Mouse (Mus musculus): ENCODE data around the gene Cx3cl1. TPM values are rescaled to one million over a fixed set of nuclear protein-coding genes. Genes with fewer than 3 reads are reported as not detected.

The Cx3cl1 gene
- polyA plus RNA-seq, 1 experiment from 2014 or later: 14.3 TPM

DNA sequence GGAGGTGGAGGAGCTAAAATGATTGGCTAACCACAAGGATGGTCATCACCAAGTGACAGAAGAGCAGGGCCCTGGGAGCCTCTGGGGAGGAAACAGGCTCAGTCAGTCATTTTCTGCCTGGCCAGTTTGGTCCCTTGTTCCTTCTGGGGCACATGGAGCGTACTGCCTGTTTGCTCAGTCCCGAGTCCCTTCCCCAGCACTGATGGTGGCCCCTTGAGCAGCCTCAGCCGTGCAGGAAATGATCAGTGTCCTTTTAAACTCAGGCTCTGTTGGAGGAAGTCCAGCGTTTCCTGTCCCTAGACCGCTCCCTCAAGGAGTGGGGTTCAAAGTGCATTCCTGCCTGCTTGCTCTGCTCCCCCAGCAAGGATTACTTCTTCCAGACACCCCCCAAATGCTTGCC is 6.7 kb downstream of the Cx3cl1 start:
- no peaks in the 10 kb centered on the region for H3K9me3 ChIP-seq (replicated peaks)
- H3K4me3 ChIP-seq: no peak overlapping the region
- no peak for DNase-seq (ENCODE audit: low spot score)
- peak overlapping the region; percentile 34 for H3K27ac ChIP-seq (replicated peaks)
- H3K36me3 ChIP-seq: peaks cover 13% of the 10 kb centered on the region; the same call in 1 of the 2 replicates
- H3K4me1 ChIP-seq: peaks cover 47% of the 10 kb centered on the region
- 76% methylated on average over 5 of the region's 5 CpGs for WGBS
- peaks cover 26% of the 10 kb centered on the region for H3K27me3 ChIP-seq (ENCODE audit: low read depth, poor library complexity, severe bottlenecking)

DNA sequence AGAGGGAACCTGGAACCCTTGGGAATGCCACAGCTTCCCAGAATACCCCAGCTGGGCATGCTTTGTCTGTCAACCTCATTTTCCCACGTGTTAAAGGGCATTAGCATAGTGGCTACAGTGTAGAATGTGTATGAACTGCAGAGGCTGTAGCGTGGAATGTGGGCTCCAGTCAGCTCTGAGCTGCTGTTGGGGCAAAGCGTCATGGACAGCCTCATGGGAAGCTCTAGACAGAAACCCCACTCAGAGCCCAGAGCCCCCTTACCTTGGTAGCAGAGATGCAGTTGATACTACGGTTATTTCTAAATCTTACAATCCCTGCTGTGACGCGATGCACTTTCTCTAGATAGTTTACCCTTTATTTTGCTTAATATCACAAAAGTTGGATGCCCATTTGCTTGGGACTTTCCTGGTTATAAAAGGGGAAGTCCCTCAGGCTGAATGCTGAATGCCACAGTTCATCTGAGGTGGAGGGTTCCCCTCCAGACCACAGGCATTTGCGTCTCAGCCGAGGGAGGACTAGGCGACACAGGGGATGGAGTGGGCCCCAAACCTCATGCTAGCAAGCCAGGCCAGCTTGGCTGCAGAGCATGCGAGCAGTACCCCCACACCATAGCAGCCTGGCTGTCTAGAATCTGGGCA is 7.2 kb downstream of the Cx3cl1 start:
- H3K9me3 ChIP-seq (replicated peaks): no peaks in the 10 kb centered on the region
- H3K27me3 ChIP-seq (ENCODE audit: low read depth, poor library complexity, severe bottlenecking): peaks cover 21% of the 10 kb centered on the region
- H3K27ac ChIP-seq (replicated peaks): peak overlapping the region; percentile 34; the same call in 1 of the 2 replicates
- H3K36me3 ChIP-seq: peaks cover 13% of the 10 kb centered on the region; the same call in 1 of the 2 replicates
- DNase-seq (ENCODE audit: low spot score): no peak
- 86% methylated on average over 10 of the region's 10 CpGs for WGBS
- H3K4me1 ChIP-seq: peaks cover 41% of the 10 kb centered on the region
- no peak overlapping the region for H3K4me3 ChIP-seq

- peaks cover 39% of the 10 kb centered on the region for H3K4me1 ChIP-seq
- peaks cover 13% of the 10 kb centered on the region; the same call in 1 of the 2 replicates for H3K36me3 ChIP-seq
- no peak overlapping the region for H3K27ac ChIP-seq (replicated peaks)
- 95% methylated on average over 16 of the region's 16 CpGs for WGBS
- peaks cover 15% of the 10 kb centered on the region for H3K27me3 ChIP-seq (ENCODE audit: low read depth, poor library complexity, severe bottlenecking)
- no peak for DNase-seq (ENCODE audit: low spot score)
- no peaks in the 10 kb centered on the region for H3K9me3 ChIP-seq (replicated peaks)
- H3K4me3 ChIP-seq: no peak overlapping the region
Measured at GRCm38 (mm10) chr8:94779534-94780294, 7.9 kb downstream of the Cx3cl1 start.

- WGBS: 81% methylated on average over 21 of the region's 21 CpGs
- Histone ChIP-seq H3K36me3 (peaks cover 13% of the 10 kb centered on the region; the same call in 1 of the 2 replicates), H3K27ac (replicated peaks) (no peak overlapping the region), H3K4me1 (peaks cover 39% of the 10 kb centered on the region), H3K9me3 (replicated peaks) (no peaks in the 10 kb centered on the region), H3K4me3 (no peak overlapping the region), H3K27me3 (ENCODE audit: low read depth, poor library complexity, severe bottlenecking) (peaks cover 21% of the 10 kb centered on the region; the same call in 1 of the 2 replicates)
- DNase-seq (ENCODE audit: low spot score): no peak
Measured at GRCm38 (mm10) chr8:94780491-94781154, 8.8 kb downstream of the Cx3cl1 start.

DNA sequence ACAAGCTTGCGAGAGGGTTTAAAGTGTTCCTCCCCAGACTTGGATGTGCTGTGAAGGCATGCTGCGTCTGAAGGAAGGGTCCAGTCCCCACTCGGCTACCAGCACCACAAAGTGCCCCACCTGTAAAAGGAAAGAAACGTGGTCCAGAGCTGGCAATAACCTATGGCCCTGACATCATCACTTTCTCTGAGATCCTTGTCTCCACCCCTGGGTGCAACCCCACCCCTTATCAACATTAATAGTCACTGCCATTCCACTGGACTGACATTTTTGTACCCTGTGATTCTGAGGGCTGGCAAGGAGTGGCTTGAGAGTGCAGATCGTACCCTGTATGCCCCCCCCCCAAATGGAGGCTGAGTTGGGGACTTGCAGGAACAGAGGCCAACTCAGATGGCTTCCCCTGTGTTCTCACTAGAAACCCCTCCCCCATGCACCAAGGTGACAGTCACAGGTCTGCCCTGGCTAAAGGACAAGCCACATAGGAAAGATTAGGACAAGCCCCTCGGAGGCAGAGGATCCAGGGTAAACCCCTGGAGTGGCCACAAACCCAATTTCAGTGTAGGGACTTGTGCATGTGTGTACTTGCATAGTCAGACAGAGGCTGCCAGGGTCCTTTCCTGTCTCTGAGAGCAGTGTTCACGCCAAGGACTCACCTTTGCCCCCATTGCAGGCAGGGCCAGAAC is 9.5 kb downstream of the Cx3cl1 start:
- WGBS: 61% methylated on average over 7 of the region's 7 CpGs
- H3K27me3 ChIP-seq (ENCODE audit: low read depth, poor library complexity, severe bottlenecking): peaks cover 21% of the 10 kb centered on the region; the same call in 1 of the 2 replicates
- H3K9me3 ChIP-seq (replicated peaks): no peaks in the 10 kb centered on the region
- DNase-seq (ENCODE audit: low spot score): no peak
- peaks cover 39% of the 10 kb centered on the region for H3K4me1 ChIP-seq
- peaks cover 13% of the 10 kb centered on the region; the same call in 1 of the 2 replicates for H3K36me3 ChIP-seq
- H3K27ac ChIP-seq (replicated peaks): peak overlapping the region; percentile 63
- H3K4me3 ChIP-seq: 0 out of 2 replicates have a peak overlapping the region, but pooled peaks have one; percentile 4

DNA sequence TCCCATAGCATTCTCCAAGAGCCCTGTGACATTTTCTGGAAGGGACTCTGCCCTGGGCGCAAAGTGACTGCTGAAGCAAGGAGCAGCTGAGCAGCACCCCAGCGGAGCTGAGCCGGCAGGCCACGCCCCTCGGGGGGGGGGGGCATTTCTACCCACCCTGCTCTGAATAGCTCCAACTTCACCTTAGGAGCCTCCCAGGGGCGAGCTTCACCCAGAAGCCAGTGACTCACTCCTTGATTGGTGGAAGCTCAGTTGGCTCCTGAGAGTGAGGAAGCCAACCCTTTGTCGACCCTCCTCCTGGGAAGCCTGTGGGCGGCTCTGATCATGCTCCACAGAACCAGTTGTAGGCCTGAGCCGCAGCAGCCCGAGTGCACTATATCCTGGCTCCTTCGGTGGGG is 10.0 kb downstream of the Cx3cl1 start:
- Histone ChIP-seq H3K9me3 (replicated peaks) (no peaks in the 10 kb centered on the region), H3K27me3 (ENCODE audit: low read depth, poor library complexity, severe bottlenecking) (peaks cover 22% of the 10 kb centered on the region; the same call in 1 of the 2 replicates), H3K4me3 (0 out of 2 replicates have a peak overlapping the region, but pooled peaks have one; percentile 4), H3K27ac (replicated peaks) (peak overlapping the region; percentile 63), H3K4me1 (peaks cover 39% of the 10 kb centered on the region), H3K36me3 (peaks cover 13% of the 10 kb centered on the region; the same call in 1 of the 2 replicates)
- 6% methylated on average over 11 of the region's 11 CpGs for WGBS
- DNase-seq (ENCODE audit: low spot score): no peak

DNA sequence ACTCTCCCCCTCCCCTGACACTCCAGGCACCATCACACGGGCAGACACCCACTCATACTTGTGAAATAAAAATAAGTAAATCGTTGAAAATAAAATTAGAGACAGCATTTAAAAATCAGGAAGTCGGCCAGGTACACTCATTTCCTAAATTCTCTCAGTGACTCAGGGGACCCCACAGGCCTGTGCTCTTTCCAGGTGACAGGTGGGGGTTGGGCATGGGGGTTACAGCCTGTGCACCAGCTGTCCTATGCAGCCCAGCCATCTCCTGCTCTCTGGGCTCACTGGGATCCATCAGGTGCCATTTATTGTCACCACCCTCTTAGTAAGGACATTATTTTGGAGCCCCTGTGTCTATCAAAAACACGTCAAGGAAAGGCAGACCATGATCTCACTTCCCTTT is 12.1 kb downstream of the Cx3cl1 start:
- no peak for DNase-seq (ENCODE audit: low spot score)
- peaks cover 13% of the 10 kb centered on the region; the same call in 1 of the 2 replicates for H3K36me3 ChIP-seq
- H3K4me1 ChIP-seq: peaks cover 38% of the 10 kb centered on the region
- 83% methylated on average over 4 of the region's 4 CpGs for WGBS
- no peaks in the 10 kb centered on the region for H3K9me3 ChIP-seq (replicated peaks)
- no peak overlapping the region for H3K4me3 ChIP-seq
- no peak overlapping the region for H3K27ac ChIP-seq (replicated peaks)
- peaks cover 25% of the 10 kb centered on the region; the same call in 1 of the 2 replicates for H3K27me3 ChIP-seq (ENCODE audit: low read depth, poor library complexity, severe bottlenecking)

GRCm38 (mm10) chr8:94785247-94785985 is 13.6 kb downstream of the Cx3cl1 start:
- no peak overlapping the region; the same call in 1 of the 2 replicates for H3K27ac ChIP-seq (replicated peaks)
- H3K36me3 ChIP-seq: 0 out of 2 replicates have a peak, but pooled peaks cover 5% of the 10 kb centered on the region
- H3K4me1 ChIP-seq: peaks cover 45% of the 10 kb centered on the region
- H3K27me3 ChIP-seq (ENCODE audit: low read depth, poor library complexity, severe bottlenecking): peaks cover 24% of the 10 kb centered on the region; the same call in 1 of the 2 replicates
- no peaks in the 10 kb centered on the region for H3K9me3 ChIP-seq (replicated peaks)
- no peak for DNase-seq (ENCODE audit: low spot score)
- no peak overlapping the region for H3K4me3 ChIP-seq
- 72% methylated on average over 12 of the region's 12 CpGs for WGBS

DNA sequence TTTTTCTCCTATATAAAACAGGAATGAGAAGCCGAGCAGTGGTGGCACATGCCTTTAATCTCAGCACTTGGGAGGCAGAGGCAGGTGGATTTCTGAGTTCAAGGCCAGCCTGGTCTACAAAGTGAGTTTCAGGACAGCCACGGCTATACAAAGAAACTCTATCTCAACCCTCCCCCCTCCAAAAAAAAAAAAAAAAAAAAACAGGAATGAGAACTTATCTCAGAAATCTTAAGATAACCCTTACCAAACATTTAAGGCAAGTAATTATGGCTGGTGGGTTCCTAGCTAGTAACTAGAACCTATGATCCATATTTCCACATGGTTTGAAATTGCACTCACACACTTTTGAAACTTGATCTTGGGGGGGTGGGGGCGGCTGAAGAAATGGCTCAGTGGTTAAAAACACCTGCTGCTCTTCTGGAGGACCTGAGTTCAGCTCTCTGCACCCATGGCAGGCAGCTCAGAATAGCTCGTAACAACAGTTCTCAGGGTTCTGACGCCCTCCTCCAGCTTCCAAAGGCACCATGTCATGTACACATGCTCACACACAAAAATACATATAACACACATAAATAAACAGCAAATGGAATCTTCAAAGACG is 14.3 kb downstream of the Cx3cl1 start:
- H3K27me3 ChIP-seq (ENCODE audit: low read depth, poor library complexity, severe bottlenecking): peaks cover 17% of the 10 kb centered on the region; the same call in 1 of the 2 replicates
- no peaks in the 10 kb centered on the region for H3K9me3 ChIP-seq (replicated peaks)
- WGBS: 75% methylated on average over 6 of the region's 6 CpGs
- no peaks in the 10 kb centered on the region for H3K36me3 ChIP-seq
- H3K4me1 ChIP-seq: peaks cover 42% of the 10 kb centered on the region
- no peak overlapping the region for H3K27ac ChIP-seq (replicated peaks)
- no peak overlapping the region for H3K4me3 ChIP-seq
- DNase-seq (ENCODE audit: low spot score): no peak

DNA sequence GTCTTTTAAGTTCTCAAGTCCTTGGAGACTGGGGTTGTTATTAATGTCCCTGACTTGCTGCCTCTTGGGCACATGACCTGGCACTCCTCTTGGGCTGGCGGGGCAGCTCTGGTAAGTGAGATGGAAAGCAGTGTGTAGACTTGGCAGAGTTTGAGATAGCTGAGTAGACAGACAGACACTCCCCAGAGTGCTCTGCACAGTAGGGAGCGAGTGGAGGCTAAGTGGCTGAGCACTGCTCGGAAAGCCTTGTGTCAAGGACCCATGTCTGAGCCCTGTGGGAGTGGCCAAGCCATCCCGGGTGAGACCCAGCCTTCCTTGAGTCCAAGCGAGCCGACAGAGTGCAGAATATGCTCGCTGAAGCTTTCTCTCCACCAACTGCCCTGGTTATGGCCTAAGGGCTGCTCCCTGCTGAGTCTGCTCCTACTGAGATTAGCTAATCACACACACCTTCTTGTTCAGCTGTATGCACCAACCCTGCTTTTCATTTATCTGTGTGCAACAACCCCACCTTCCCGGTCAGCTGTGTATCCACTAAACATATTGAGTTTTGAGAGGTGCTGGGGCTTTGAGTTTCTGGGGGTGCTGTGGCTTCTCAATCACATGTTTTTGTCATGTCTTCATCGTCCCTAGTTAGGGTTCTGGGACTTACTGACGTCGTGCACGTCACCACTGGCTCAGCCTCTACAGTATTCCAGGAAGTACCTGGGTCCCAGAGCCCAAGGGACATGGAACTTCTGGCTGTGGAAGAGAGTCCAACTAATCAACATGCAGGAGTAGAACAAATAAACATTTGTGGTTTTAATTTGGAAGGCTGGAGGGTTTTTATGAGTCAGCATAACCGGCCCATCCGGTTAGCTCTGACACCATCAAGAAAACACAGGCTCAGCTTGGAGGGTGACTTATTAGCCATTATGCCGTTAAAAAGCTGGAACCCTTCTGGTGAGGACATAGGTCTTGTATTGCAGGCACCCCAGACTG is 16.0 kb downstream of the Cx3cl1 start:
- Histone ChIP-seq H3K27ac (replicated peaks) (no peak overlapping the region), H3K27me3 (ENCODE audit: low read depth, poor library complexity, severe bottlenecking) (peaks cover 11% of the 10 kb centered on the region; the same call in 1 of the 2 replicates), H3K36me3 (no peaks in the 10 kb centered on the region), H3K4me3 (no peak overlapping the region), H3K9me3 (replicated peaks) (no peaks in the 10 kb centered on the region), H3K4me1 (peaks cover 27% of the 10 kb centered on the region)
- no peak for DNase-seq (ENCODE audit: low spot score)
- WGBS: 74% methylated on average over 15 of the region's 15 CpGs
